Mouse (Mus musculus): ENCODE measurements around the gene Fads1.

Fads1 gene

DNA sequence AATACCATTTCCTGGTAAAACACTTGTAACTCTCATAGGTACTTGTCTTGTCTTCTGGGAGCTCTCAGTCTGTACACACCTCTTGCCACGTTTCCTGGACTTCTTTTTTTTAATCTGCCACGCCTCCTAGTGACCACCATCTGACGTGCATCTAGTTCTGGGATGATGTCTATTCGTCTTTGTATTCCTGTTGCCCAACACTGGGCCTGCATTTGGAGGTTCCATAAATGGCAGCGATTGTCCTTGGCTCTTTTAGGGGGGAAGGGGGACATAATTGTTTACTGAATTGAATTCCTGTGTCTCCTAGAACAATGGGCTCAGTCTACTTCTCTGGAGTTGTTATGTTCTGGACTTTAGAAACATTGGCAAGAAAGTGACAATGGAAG is 21.9 kb downstream of the Fads1 start:
- DNase-seq (ENCODE audit: inconsistent age in 2 of 2, low spot score in 1 of 2) = peak; percentile 63 to 89

DNA sequence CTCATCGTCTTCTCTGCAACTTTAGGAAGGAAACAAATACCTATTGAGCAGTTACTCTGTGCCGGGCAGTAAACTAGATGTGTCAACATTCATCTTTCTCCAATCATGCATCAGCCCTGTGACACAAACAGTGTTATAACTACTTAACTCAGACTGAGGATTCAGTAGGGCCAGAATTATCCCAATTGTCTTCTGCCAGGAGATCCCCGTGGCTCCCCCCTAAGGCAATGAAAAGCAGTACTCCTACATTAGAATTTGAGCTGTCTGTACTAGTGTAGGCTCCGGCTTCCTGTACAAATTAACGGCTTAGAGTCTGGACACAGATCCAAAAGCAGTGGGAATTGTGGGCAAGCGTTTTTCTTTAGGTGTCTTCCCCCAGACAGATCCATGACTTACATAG is 22.4 kb downstream of the Fads1 start:
- peak; percentile 10 to 49 for DNase-seq (ENCODE audit: inconsistent age in 2 of 2, low spot score in 1 of 2)

DNA sequence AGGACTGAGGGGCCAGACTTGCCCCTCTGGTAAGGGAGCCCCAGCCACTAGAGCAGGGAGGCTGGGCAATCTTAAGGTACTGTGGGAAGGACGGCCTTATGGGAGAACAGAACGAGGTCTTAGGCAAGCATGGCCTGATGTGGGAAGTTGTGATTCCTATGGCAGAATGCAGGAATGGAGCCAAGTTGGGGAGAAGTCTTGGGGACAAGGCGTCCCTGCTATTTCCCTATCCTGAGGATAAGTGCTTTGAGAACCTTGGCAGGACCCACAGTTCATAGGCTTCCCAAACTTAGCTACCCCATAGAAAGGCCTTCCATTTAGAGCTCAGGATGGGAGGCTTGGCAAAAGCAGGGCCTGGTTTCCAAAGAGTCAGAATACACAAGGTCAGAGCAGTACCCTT is 26.2 kb downstream of the Fads1 start:
- DNase-seq (ENCODE audit: inconsistent age in 2 of 2, low spot score in 1 of 2) = peak; percentile 13 to 37

DNA sequence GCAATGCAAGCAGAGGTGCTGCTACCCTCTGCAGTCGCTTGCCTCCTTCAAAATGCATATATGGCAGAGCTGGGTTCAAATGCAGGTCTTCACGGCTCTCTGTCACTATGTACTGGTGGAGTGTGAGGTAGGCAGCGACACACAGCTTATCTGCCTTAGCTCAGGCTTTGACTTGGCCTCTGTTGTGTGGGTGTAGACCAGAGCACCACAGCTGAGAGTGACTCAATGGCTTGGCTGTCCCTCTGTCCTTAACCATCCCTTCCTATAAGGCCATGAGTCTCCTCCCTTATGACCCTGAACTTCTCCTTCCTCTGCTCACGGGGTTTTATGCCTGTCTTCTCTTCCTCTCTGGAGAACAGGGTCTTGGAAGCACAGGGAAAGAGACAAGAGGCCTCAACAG is 28.2 kb downstream of the Fads1 start:
- DNase-seq (ENCODE audit: inconsistent age in 2 of 2, low spot score in 1 of 2) = peak in 1 of 2 experiments; percentile 81

DNA sequence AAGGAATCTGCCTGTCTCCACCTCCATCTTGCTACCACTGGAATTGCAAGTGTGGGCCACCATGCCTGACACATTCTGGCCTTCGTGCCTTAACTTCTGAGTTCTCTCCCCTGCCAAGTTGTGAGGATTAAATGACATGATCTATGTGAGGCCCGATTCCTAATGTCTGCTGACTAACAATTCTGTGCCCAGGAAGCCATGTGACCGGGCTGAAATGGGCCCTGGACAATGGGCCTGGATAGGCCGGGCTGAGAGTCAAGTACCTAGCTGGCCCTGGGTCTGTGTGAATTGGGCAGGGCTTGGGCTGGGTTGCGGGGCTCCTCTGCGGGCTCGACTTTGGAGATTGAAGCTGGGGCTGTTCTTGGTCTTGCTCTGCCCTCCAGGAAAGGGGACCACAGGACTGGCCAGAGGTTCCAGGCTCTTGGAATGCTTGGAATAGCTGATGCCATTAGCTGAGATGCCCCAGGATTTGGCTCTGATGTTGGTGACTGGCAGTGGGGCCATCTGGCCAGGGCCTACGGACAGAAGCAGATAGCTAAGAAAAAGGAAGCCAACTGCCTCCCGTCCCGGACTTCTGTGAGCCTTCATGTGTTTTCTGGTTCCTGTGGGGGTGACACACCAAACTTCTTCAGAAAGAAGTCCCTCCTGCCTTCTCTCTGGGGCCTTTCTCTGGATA is 31.2 kb downstream of the Fads1 start:
- DNase-seq (ENCODE audit: inconsistent age in 2 of 2, low spot score in 1 of 2) = peak in 1 of 2 experiments; percentile 74

DNA sequence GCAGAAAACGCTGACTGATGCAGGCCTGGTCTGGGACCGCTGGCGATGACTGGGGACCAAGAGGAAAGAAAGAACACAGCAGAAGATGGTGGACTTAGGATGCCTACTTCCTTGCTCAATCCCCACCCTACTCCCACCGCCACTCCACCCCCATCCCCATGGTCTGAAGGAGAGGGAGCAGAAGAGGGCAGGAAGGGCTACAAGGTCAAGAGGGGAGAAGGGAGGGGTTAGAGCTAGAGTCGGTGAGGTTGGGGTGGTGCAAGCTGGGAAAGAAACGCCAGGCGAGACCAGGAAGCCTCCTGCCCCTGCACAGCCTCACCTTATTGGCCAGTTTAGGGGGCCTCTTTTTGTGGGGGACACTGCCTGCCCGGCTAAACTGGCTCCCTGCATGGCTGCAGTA is 33.4 kb downstream of the Fads1 start:
- no peak for DNase-seq (ENCODE audit: inconsistent age in 2 of 2, low spot score in 1 of 2)

DNA sequence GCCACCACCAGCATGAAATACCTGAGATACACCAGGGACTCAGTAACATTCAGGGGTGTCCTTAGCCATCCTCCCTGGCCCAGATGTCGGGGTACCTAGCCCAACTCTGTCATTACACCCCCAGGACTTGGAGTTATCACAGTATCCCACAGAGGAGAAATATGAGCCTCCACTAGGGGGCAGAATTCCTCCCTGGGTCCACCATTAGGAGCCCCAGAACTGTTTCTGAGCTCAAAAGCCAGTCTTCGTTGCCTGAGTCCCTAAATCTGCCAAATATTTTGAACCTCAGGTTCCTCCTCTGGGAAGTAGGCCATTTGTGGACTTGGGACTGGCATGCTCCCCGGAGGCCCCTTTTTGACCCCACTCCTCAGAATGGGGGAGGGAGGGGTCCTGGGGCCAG is 36.4 kb downstream of the Fads1 start:
- peak in 1 of 2 experiments; percentile 77 for DNase-seq (ENCODE audit: inconsistent age in 2 of 2, low spot score in 1 of 2)

DNA sequence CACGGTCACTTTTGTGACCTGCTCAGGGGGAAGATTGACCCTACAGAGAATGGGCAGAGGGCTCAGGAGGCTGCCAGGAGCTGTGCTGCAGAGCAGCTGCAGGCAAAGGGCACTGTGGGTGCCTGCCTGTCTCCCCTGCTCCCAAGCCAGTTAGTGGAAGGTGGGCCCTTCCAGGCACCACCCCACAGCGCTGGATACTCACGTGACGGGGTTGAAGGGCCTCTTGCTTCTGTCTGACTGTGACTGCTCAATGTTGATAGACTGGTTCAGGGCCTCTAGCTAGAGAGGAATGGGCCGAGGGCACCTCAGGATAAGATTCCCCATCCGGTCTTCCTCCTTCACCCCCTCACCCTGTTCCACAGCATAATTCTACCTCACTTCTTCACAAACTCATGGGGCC is 36.9 kb downstream of the Fads1 start:
- no peak for DNase-seq (ENCODE audit: inconsistent age in 2 of 2, low spot score in 1 of 2)

DNA sequence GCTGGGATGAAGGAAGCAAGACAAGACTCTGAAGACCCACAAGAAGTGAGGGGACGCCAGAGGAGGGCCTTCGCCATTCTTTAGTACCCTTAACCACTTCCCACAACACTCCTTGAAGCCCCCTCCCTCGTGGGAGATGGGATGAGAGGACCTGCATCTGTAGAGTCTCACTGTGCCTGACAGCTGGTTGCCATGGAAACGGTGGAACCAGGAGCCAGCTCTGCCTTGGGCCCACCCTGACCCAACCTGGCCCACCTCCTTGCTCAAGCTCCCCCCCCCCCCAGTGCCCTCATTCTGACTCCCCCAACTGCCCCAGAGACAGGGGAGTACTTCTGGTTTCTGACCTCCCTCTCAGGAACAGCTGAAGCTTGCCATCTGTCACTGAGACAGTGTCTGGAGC is 38.9 kb downstream of the Fads1 start:
- no peak for DNase-seq (ENCODE audit: inconsistent age in 2 of 2, low spot score in 1 of 2)

DNA sequence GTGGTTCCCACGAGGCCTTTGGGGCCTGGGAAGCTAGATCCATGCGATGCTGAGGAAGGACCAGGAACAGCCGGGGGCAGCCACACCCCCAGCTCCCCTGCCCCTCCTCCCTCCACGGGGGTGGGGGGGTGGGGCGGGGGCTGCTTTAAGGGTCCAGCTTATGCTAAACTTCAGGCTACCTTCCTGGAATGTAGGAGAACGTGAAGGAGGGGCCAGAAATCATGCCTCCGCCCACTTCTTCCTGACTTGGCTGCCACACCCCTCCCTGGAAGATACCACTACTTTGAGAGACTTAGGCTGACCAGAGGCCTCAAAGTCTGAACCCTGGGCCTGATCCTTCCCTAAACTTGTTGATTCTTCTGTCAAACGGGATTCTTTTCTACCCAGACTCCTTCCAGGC is 40.0 kb downstream of the Fads1 start:
- DNase-seq (ENCODE audit: inconsistent age in 2 of 2, low spot score in 1 of 2) = no peak

DNA sequence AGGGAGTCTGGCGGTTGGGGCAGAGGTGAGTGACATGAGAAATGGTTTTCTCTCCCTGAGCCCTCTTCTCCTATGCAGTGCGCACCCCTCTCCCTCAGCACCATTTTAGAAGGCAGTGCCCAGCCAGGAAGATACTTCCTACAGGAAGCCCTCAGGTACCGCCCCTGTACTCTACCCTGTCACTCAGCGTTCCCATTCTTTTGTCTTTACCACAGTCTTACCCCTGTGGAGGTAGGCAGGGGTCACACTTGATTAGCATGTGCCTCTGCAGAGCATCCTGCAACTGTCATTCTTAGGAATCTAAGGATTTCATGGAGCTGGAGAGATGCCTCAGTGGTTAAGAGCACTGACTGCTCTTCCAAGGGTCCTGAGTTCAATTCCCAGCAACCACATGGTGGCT is 40.9 kb downstream of the Fads1 start:
- no peak for DNase-seq (ENCODE audit: inconsistent age in 2 of 2, low spot score in 1 of 2)

DNA sequence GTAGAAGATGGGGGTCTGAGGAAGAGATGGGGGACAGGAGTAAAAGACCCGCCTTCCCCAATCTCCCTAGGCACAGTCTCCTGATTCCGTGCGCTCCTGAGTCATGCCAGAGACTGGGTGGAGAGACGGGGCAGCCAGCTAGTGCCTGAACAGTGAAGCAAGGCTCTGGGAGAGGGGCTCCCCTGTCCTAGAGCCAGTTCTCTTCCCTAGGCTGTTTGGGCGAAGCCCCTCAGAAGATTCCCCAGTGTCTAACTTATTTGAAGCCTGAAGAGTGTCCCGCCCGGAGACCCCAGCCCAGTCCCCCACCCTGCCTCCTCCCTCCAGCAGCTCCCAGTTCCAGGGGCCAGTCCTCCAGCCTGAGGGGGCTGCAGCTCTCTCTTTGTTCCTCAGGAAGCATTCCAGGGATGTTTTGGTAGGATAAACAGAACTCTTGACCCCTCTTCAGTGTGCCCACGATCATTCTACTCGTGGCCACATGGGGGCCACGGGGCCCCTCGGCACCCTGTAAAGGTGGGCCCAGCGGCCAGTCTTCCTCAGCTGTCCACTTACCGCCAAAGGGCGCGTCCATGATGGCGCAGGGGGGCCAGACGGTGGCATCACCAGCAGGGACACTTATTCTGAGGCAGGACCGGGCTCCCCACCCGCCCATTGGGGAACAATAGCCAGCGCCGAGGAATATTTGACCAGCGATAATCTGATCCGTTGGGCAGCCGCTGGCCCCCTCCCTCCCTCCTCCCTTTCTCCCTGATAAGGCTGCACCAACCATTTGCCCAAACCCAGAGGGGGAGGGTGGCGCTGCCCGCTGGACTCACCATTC is 42.2 kb downstream of the Fads1 start:
- DNase-seq (ENCODE audit: inconsistent age in 2 of 2, low spot score in 1 of 2) = no peak

DNA sequence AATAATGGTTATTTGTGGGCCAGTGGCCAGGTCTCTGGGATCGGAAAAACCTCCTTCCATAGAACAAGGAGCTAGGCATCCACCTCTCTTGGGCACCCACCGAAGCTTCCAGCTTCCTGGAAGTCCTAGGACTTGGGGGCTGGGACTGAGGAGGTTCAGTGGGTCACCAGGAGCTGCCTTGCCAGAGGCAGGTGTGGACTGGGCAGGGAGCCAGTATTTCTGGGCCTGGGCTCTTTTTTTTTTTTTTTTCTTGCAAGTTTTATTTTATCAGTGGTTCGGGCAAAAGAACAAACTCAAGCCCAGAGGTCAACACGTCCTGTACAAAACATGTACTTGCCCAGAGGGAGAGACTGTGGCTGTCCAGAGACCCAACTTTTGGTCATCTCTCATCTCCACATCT is 43.1 kb downstream of the Fads1 start:
- DNase-seq (ENCODE audit: inconsistent age in 2 of 2, low spot score in 1 of 2) = no peak

DNA sequence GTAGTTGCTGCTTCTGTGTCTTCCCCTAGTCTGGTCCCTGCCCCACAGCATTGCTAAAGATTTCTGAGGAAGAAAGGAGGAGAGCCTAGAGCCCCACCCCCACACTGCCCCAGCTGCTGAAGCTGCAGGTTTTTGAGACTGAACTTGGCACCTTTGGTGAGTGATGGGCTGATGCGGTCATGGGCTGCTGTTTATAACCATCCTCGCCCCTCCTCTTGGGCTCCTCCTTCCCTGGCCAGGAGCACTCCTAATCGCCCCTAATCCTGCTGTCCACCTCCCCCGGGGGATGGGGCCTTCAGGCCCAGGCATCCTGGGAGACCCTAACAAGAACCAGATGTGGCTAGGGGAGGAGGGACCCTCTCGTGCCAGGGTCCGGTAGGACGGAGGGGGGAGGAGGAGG is 48.3 kb downstream of the Fads1 start:
- no peak for DNase-seq (ENCODE audit: inconsistent age in 2 of 2, low spot score in 1 of 2)

DNA sequence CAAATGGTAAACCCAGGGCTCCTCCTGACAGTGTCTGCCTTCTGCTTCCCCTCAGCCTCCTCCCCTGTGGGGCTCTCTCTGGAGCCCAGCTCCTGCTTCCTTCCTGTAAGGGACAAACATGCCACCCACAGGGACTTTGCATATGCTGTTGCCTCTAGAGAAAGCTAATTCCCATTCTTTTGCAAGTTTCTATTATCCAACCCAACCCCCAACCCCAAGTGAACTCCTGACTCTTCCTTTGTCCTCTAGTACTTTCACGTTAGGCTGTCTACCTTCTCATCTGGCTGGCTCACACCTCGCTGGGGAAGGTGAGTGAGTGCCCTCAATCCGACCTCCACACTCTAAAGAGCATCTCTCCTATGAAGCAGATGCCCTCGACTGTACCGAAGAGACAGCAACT is 49.2 kb downstream of the Fads1 start:
- DNase-seq (ENCODE audit: inconsistent age in 2 of 2, low spot score in 1 of 2) = no peak

DNA sequence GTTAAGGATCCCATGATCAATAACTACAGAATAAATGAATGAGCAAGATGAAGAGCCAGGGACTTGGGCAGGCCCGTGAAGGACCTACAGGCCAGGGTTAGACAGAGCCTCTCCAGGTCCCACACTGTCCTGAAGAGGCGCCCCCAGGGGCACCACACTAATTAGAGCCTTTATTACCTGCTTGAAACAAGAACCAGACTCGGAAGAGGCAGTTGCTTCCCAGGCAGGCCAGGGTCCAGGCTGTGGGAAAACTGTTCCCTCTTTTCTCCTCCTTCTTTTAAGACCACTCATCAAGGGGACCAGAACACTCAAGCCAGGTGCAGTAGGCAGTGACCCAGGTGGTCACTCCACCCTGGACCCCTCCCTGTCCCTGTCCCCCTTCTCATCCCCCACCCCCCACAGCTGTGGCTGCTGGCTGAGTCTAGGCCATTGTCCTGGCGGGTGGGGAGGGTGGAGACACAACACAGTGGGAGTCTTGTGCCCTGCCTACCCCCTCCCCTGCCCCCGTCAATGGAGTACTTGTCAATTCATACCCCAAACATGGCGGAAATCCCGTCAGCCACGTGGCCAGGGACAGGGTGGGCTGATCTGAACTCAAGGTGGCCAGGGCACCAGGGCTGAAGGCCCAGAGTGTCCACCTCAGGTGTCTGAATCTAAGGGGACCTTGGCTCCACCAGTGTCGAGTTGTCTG is 49.8 kb downstream of the Fads1 start:
- DNase-seq (ENCODE audit: inconsistent age in 2 of 2, low spot score in 1 of 2) = no peak

DNA sequence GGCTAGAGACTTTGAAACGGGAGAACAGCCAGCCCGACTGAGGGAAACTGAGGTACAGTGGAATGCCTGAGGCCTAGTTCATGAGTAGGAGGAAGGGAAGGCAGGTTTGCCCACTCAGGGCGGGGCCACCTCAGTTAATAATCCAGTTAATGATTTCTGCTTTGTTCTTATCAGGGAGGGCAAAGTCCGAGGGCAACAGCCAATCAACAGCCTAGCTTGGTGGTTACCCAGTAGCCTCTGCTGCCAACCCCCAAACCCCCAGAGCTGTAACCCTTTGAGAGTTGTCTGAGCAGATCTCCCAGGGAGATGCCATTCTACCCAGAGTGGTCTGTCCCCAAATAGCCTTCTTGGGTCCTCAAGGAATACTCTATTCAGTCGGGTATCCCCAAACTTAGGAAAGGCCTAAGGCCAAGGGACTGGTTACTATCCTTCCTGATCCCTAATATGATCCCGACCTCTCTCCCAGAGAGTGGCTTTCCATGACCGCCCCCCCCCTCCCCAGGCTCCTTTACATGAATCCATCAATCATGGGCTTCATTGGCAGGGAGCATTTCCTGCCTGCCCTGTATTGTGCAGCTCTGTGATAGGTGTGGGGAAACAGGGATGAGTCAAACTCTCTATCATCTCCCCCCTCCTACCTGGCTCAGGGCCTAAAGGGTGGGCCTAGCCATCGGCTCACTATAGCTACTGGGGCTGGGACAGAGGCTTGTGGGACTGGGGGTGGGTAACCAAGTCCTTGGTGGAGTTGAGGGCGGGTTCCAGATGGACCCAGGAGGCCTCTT is 53.3 kb downstream of the Fads1 start:
- no peak for DNase-seq (ENCODE audit: inconsistent age in 2 of 2, low spot score in 1 of 2)

DNA sequence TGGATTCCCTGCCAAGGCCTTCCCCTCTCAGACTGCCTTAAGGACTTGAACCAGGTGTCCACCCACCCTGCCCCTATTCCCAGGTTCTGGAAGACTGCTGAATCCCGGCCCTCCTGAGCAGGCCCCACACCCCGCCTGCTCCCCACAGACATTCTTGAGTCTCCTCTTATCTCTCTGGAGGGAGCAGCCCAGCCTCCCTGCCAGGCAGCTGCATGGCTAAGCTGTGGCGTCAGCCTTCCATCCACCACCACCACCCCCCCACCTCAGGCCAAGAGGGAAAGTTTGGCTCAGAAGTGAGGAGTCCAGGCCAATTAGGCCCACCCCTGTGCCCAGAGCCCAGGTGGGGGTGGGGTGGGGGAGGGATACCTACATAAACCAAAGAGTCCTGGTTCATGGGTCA is 55.8 kb downstream of the Fads1 start:
- DNase-seq (ENCODE audit: inconsistent age in 2 of 2, low spot score in 1 of 2) = no peak

DNA sequence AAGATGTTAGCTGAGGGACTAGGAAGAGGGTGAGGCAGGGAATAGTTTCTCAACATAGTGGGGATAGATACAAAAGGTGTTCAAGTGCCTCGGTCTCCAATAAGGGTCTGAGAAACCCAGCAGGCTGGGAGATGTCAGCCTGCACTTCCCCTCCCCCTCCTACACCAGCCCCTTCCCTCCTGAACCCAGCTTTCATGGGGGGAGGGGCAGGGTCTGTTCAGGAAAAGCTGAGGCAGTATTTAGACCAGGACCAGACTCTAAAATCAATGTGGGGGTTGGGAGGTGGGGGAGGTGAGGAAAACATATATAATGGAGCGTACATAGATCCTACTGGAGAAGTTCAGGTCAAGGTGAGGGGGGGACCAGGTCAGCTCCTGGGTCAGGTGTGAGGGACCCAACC is 56.7 kb downstream of the Fads1 start:
- no peak for DNase-seq (ENCODE audit: inconsistent age in 2 of 2, low spot score in 1 of 2)

DNA sequence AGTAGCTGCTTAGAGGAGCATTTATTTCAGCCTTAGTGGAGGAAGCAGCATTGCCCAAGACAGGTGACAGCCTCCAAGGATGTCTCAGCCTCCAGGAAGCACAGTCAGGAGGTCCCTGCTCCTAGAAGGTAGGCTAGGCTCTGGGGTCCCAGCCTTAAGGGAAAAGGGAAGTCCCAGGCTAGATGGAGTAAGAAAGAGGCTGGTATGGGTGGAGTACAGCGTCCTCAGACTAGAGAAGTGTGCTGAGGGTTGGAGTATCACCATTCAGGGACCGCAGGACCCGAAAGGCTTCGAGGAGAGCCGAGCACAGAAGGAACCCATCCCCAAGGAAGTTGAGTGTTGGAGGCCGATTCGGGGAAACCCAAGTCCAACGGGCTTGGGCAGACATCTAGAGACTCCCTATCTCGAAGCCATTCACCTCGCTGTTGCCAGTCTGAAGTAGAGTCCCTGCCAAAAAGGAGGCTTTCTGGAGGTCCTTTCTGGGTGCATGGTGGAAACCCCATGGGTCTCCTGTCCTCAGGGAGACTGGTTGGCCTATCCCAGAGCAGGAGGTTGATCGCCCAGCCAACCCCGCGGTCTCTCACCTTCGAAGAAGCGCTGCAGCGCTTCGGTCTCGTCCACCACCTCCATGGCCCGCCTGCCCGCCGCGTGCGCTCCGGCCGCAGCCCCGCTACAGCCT is 57.4 kb downstream of the Fads1 start:
- DNase-seq (ENCODE audit: inconsistent age in 2 of 2, low spot score in 1 of 2) = no peak

Data from adrenal gland, adult (tissue).